In genomic region chr4:127701651-127702050, GRCm38 (mm10) we compare ENCODE assay signal across 16 mouse cellular contexts.
"Had no signal": no experiment of that assay in that cellular context is flagged by ENCODE, and none has a peak within 500 bp of the region (broad histone marks: within the 10 kb centered on the region; RNA-seq: fewer than 3 reads in every experiment).

No protein-coding gene starts in this region.

- H3K4me2 ChIP-seq: liver, embryonic 11.5 days; liver, embryonic 15.5 days; midbrain, embryonic 13.5 days had no signal

- H3K36me3 ChIP-seq: limb, embryonic 10.5 days; liver, embryonic 15.5 days; midbrain, embryonic 13.5 days had no signal

- H3K27me3 ChIP-seq: liver, embryonic 15.5 days; midbrain, embryonic 13.5 days had no signal

- H3K27ac ChIP-seq: kidney, postnatal 0 days; limb, embryonic 10.5 days; liver, embryonic 15.5 days; midbrain, embryonic 13.5 days had no signal

- H3K4me1 ChIP-seq: limb, embryonic 10.5 days; liver, embryonic 15.5 days; midbrain, embryonic 13.5 days had no signal

- H3K4me3 ChIP-seq: limb, embryonic 10.5 days; liver, embryonic 15.5 days; midbrain, embryonic 13.5 days had no signal

- H3K9me3 ChIP-seq: limb, embryonic 10.5 days; liver, embryonic 15.5 days; midbrain, embryonic 13.5 days had no signal

- DNase-seq: kidney, adult 8-10 months; kidney, postnatal 36 days; lung, adult 2 months; lung, postnatal 36 days; spleen, adult 18-20 months; thymus, adult 2 months; thymus, postnatal 25 days had no signal

- H3K9ac ChIP-seq: liver, embryonic 15.5 days; midbrain, embryonic 13.5 days had no signal

- ATAC-seq: hindbrain, embryonic 16.5 days; inflammation-experienced regulatory T-cells, adult 6 months; intestine, postnatal 0 days; lung, postnatal 0 days; midbrain, embryonic 13.5 days had no signal
